8 mouse cellular contexts compared by ENCODE assay signal in genomic region chr14:30218114-30218513, GRCm38 (mm10).
DNase-seq lines count a peak whose midpoint lies in the region; ATAC-seq and TF ChIP-seq lines count a peak whose summit lies in the region.

No protein-coding gene starts in this region.

- no peaks in the 10 kb centered on the region for H3K36me3 ChIP-seq in lung, postnatal 0 days (ENCODE audit: insufficient read depth, low read length)
- no peaks in the 10 kb centered on the region for H3K36me3 ChIP-seq in hindbrain, embryonic 11.5 days (ENCODE audit: control insufficient read depth, insufficient read depth, low read length)

- peak; percentile 28 for DNase-seq in lung, postnatal 36 days
- no peak for DNase-seq in lung, postnatal 0 days (ENCODE audit: low spot score)
- DNase-seq in cerebellum, adult 9-10 months = peak; percentile 99
- peak; percentile 66 to 77 for DNase-seq in heart, postnatal 14 days
- peak; percentile 48 for DNase-seq in right cerebral cortex, adult 18-20 months
- DNase-seq in hindbrain, embryonic 11.5 days (ENCODE audit: low spot score) = no peak
- no peak for DNase-seq in urinary bladder, adult 18-20 months (ENCODE audit: low spot score in 2 of 2)

- H3K4me2 ChIP-seq in lung, postnatal 0 days (replicated peaks; ENCODE audit: low read depth, low read length) = no peak overlapping the region
- no peak overlapping the region for H3K4me2 ChIP-seq in hindbrain, embryonic 11.5 days (replicated peaks; ENCODE audit: low read depth, low read length)

- no peak for ATAC-seq in lung, postnatal 0 days
- no peak for ATAC-seq in hindbrain, embryonic 11.5 days (ENCODE audit: low FRiP score)
- no peak for ATAC-seq in erythroid progenitor cell, adult 5-6 weeks (replicated peaks; ENCODE audit: low FRiP score, poor library complexity, severe bottlenecking)

- H3K4me1 ChIP-seq in lung, postnatal 0 days (ENCODE audit: insufficient read depth, low read depth, low read length) = no peaks in the 10 kb centered on the region
- no peaks in the 10 kb centered on the region for H3K4me1 ChIP-seq in hindbrain, embryonic 11.5 days (replicated peaks; ENCODE audit: control insufficient read depth, insufficient read depth, low read length)

- no peak overlapping the region for H3K4me3 ChIP-seq in lung, postnatal 0 days (ENCODE audit: low read depth, low read length)
- no peak overlapping the region for H3K4me3 ChIP-seq in hindbrain, embryonic 11.5 days (ENCODE audit: low read depth, low read length)

- no peak for TF ChIP-seq EP300 in lung, postnatal 0 days (IDR thresholded peaks at IDR 0.05)

- H3K9me3 ChIP-seq in lung, postnatal 0 days (ENCODE audit: low read length) = no peaks in the 10 kb centered on the region
- no peaks in the 10 kb centered on the region for H3K9me3 ChIP-seq in hindbrain, embryonic 11.5 days (ENCODE audit: control insufficient read depth, low read length)

- no peak overlapping the region for H3K9ac ChIP-seq in lung, postnatal 0 days (replicated peaks; ENCODE audit: low read depth)
- H3K9ac ChIP-seq in hindbrain, embryonic 11.5 days (ENCODE audit: low read depth, low read length) = no peak overlapping the region

- H3K27ac ChIP-seq in lung, postnatal 0 days (ENCODE audit: low read length) = no peak overlapping the region
- H3K27ac ChIP-seq in hindbrain, embryonic 11.5 days (ENCODE audit: low read depth, low read length) = no peak overlapping the region

- 87% methylated on average over 3 of the region's 3 CpGs for WGBS in lung, postnatal 0 days
- whole genome bisulfite sequencing in hindbrain, embryonic 11.5 days = 89% methylated on average over 3 of the region's 3 CpGs

- intact Hi-C loops in heart, postnatal 14 days (cut with DNase I) = no loop called here

- H3K27me3 ChIP-seq in lung, postnatal 0 days (replicated peaks; ENCODE audit: insufficient read depth, low read length) = no peaks in the 10 kb centered on the region
- no peaks in the 10 kb centered on the region for H3K27me3 ChIP-seq in hindbrain, embryonic 11.5 days (ENCODE audit: control insufficient read depth, insufficient read depth, low read length)

- TF ChIP-seq CTCF in lung, postnatal 0 days (IDR thresholded peaks at IDR 0.05) = no peak

Comparison
In these comparisons a context has a peak if more than half of its experiments do, and no peak if none do; other contexts are left out.
1. DNase-seq: peak in lung, postnatal 36 days (single experiment), cerebellum, adult 9-10 months (single experiment), heart, postnatal 14 days (2 of 2) and right cerebral cortex, adult 18-20 months (single experiment); none in lung, postnatal 0 days (single experiment), hindbrain, embryonic 11.5 days (single experiment) and urinary bladder, adult 18-20 months (0 of 2).